9 mouse cellular contexts compared by ENCODE assay signal in the genomic region with DNA sequence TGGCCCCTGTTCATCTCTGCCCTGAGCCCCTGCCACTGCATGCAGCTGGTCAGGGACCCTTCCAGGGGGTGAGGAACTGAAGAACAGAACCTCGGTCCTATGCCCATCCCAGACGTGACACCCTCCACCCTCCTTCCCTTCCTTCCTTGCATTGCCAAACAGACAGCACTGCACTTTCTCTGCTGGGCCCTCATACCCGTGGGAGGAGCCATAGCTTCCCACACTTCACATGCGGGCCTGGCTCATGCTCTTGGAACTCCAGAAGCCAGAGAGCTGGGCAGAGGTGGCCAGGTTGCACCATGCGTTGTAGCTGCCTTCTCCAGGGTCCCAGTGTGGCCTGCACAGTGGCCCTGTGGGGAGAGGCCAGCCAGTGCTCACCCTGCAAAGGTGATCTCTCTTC.
A peak's percentile ranks its signal among the peaks of the same experiment; 100 is the strongest.
DNase-seq lines count a peak whose midpoint lies in the region; ATAC-seq and TF ChIP-seq lines count a peak whose summit lies in the region.
"Had no signal": no experiment of that assay in that cellular context is flagged by ENCODE, and none has a peak within 500 bp of the region (broad histone marks: within the 10 kb centered on the region; RNA-seq: fewer than 3 reads in every experiment).

No protein-coding gene starts in this region.

- intact Hi-C loops in heart, adult 2 months (cut with DNase I) = loop anchor here (2.0 kb wide), 1 partner anchor 78 kb away; no protein-coding TSS in a partner anchor
- intact Hi-C loops in heart, postnatal 14 days (cut with DNase I) = loop anchor here (1.0 to 5.0 kb wide), 5 partner anchors 32 to 181 kb away; no protein-coding TSS in a partner anchor

- ATAC-seq in midbrain, embryonic 11.5 days (ENCODE audit: low FRiP score) = no peak
- ATAC-seq in intestine, embryonic 16.5 days = 0 out of 2 replicates have a peak, but pooled peaks have one; percentile 31
- ATAC-seq in stomach, postnatal 0 days (ENCODE audit: low FRiP score, low TSS enrichment) = no peak

- H3K4me3 ChIP-seq in heart, adult 2 months = no peak overlapping the region
- no peak overlapping the region for H3K4me3 ChIP-seq in midbrain, embryonic 10.5 days
- no peak overlapping the region for H3K4me3 ChIP-seq in midbrain, embryonic 11.5 days (ENCODE audit: low read depth, low read length)
- H3K4me3 ChIP-seq in intestine, embryonic 16.5 days (ENCODE audit: low read length) = no peak overlapping the region
- H3K4me3 ChIP-seq in stomach, postnatal 0 days (ENCODE audit: low read depth, low read length) = no peak overlapping the region

- no peaks in the 10 kb centered on the region for H3K36me3 ChIP-seq in heart, adult 2 months (ENCODE audit: control insufficient read depth, insufficient read depth, low read length)
- peaks cover 81% of the 10 kb centered on the region for H3K36me3 ChIP-seq in midbrain, embryonic 10.5 days
- H3K36me3 ChIP-seq in midbrain, embryonic 11.5 days (ENCODE audit: control insufficient read depth, insufficient read depth, low read length) = peaks cover 3% of the 10 kb centered on the region; the same call in 1 of the 2 replicates
- peaks cover 16% of the 10 kb centered on the region for H3K36me3 ChIP-seq in intestine, embryonic 16.5 days (ENCODE audit: control insufficient read depth, insufficient read depth, low read length)
- H3K36me3 ChIP-seq in stomach, postnatal 0 days (ENCODE audit: control insufficient read depth, insufficient read depth, low read length) = peaks cover 32% of the 10 kb centered on the region

- H3K79me2 ChIP-seq in heart, adult 2 months (replicated peaks; ENCODE audit: control insufficient read depth, insufficient read depth, low read length) = no peaks in the 10 kb centered on the region

- H3K9ac ChIP-seq in heart, adult 2 months (ENCODE audit: low read depth, low read length) = no peak overlapping the region
- H3K9ac ChIP-seq in midbrain, embryonic 11.5 days (ENCODE audit: low read length) = no peak overlapping the region
- no peak overlapping the region for H3K9ac ChIP-seq in intestine, embryonic 16.5 days (ENCODE audit: low read depth, low read length)
- no peak overlapping the region for H3K9ac ChIP-seq in stomach, postnatal 0 days (ENCODE audit: low read length)

- TF ChIP-seq EP300 in heart, adult 2 months (IDR thresholded peaks at IDR 0.05; ENCODE audit: insufficient read depth, low read depth, low read length) = no peak
- TF ChIP-seq EP300 in stomach, postnatal 0 days (optimal IDR thresholded peaks at IDR 0.05) = no peak

- no peak for TF ChIP-seq POLR2A in heart, adult 2 months (IDR thresholded peaks at IDR 0.05; ENCODE audit: insufficient read depth, low read depth, low read length)

- no peaks in the 10 kb centered on the region for H3K9me3 ChIP-seq in midbrain, embryonic 10.5 days (replicated peaks)
- no peaks in the 10 kb centered on the region for H3K9me3 ChIP-seq in midbrain, embryonic 11.5 days (ENCODE audit: control insufficient read depth, low read length)
- H3K9me3 ChIP-seq in intestine, embryonic 16.5 days (ENCODE audit: control insufficient read depth, low read length) = no peaks in the 10 kb centered on the region
- no peaks in the 10 kb centered on the region for H3K9me3 ChIP-seq in stomach, postnatal 0 days (ENCODE audit: control insufficient read depth, low read length)

- DNase-seq in heart, adult 2 months = peak in 1 of 2 experiments; percentile 38
- no peak for DNase-seq in heart, postnatal 14 days
- DNase-seq in midbrain, embryonic 10.5 days (ENCODE audit: low spot score) = no peak
- no peak for DNase-seq in midbrain, embryonic 11.5 days (ENCODE audit: low spot score, missing footprints)
- no peak for DNase-seq in stomach, postnatal 0 days (ENCODE audit: low spot score)
- no peak for DNase-seq in cerebellum, adult 9-11 months
- no peak for DNase-seq in spleen, postnatal 10 days (ENCODE audit: low spot score in 2 of 2)
- DNase-seq: cerebellum, adult 8-10 months had no signal

- no peak for TF ChIP-seq CTCF in heart, adult 2 months (IDR thresholded peaks at IDR 0.05)
- TF ChIP-seq CTCF in stomach, postnatal 0 days (IDR thresholded peaks at IDR 0.05; ENCODE audit: low read depth) = no peak

- H3K4me2 ChIP-seq in midbrain, embryonic 11.5 days = no peak overlapping the region
- no peak overlapping the region for H3K4me2 ChIP-seq in intestine, embryonic 16.5 days (ENCODE audit: low read depth, low read length)
- H3K4me2 ChIP-seq in stomach, postnatal 0 days (replicated peaks; ENCODE audit: low read depth) = no peak overlapping the region

- H3K4me1 ChIP-seq in heart, adult 2 months (ENCODE audit: control insufficient read depth, insufficient read depth, low read length) = peaks cover 9% of the 10 kb centered on the region
- peaks cover 17% of the 10 kb centered on the region for H3K4me1 ChIP-seq in midbrain, embryonic 10.5 days
- H3K4me1 ChIP-seq in midbrain, embryonic 11.5 days (ENCODE audit: control insufficient read depth, insufficient read depth, low read length) = peaks cover 10% of the 10 kb centered on the region
- H3K4me1 ChIP-seq in intestine, embryonic 16.5 days (ENCODE audit: control insufficient read depth, insufficient read depth, low read length) = peaks cover 14% of the 10 kb centered on the region
- no peaks in the 10 kb centered on the region for H3K4me1 ChIP-seq in stomach, postnatal 0 days (replicated peaks; ENCODE audit: control insufficient read depth, insufficient read depth)

- peak overlapping the region; percentile 64 for H3K27ac ChIP-seq in heart, adult 2 months
- peak overlapping the region; percentile 57 for H3K27ac ChIP-seq in midbrain, embryonic 10.5 days (replicated peaks)
- H3K27ac ChIP-seq in midbrain, embryonic 11.5 days (ENCODE audit: low read depth, low read length) = no peak overlapping the region
- H3K27ac ChIP-seq in intestine, embryonic 16.5 days (ENCODE audit: low read length) = no peak overlapping the region; the same call in 1 of the 2 replicates
- H3K27ac ChIP-seq in stomach, postnatal 0 days (replicated peaks) = peak overlapping the region; percentile 30; the same call in 1 of the 2 replicates

- H3K27me3 ChIP-seq in heart, adult 2 months (ENCODE audit: control insufficient read depth, insufficient read depth, low read length) = no peaks in the 10 kb centered on the region
- H3K27me3 ChIP-seq in midbrain, embryonic 10.5 days (ENCODE audit: low read depth, poor library complexity, severe bottlenecking) = no peaks in the 10 kb centered on the region
- no peaks in the 10 kb centered on the region for H3K27me3 ChIP-seq in midbrain, embryonic 11.5 days (ENCODE audit: control insufficient read depth, insufficient read depth, low read length)
- H3K27me3 ChIP-seq in intestine, embryonic 16.5 days (replicated peaks; ENCODE audit: control insufficient read depth, insufficient read depth, low read length) = no peaks in the 10 kb centered on the region
- no peaks in the 10 kb centered on the region for H3K27me3 ChIP-seq in stomach, postnatal 0 days (ENCODE audit: control insufficient read depth, insufficient read depth, low read length)

- 23% methylated on average over 5 of the region's 5 CpGs for WGBS in heart, adult 2 months
- WGBS in midbrain, embryonic 10.5 days = 52% methylated on average over 5 of the region's 5 CpGs
- 59% methylated on average over 5 of the region's 5 CpGs for WGBS in midbrain, embryonic 11.5 days
- 36% methylated on average over 5 of the region's 5 CpGs for WGBS in intestine, embryonic 16.5 days
- WGBS in stomach, postnatal 0 days = 39% methylated on average over 5 of the region's 5 CpGs

Comparison
In these comparisons a context has a peak if more than half of its experiments do, and no peak if none do; other contexts are left out.
1. H3K27ac ChIP-seq: peak in heart, adult 2 months (single experiment), midbrain, embryonic 10.5 days (single experiment) and stomach, postnatal 0 days (single experiment); none in midbrain, embryonic 11.5 days (single experiment) and intestine, embryonic 16.5 days (single experiment).